Mouse (Mus musculus) midbrain, postnatal 0 days (tissue): ENCODE measurements around the gene Tmem40. TPM values are rescaled to one million over a fixed set of nuclear protein-coding genes. Genes with fewer than 3 reads are reported as not detected.

Experiments
- ATAC-seq: fragments of 200-750 bp; cut with Nextera tagmentation; 2 replicates; pipeline ENCODE4 v1.8.0; 2017; ENCODE audit warnings: moderate number of reproducible peaks, mild to moderate bottlenecking, moderate TSS enrichment, moderate library complexity; ENCODE audit not compliant: low FRiP score
- DNase-seq: peaks from one replicate; pipeline ENCODE4 v3.0.0-alpha.2; 2015; ENCODE audit warnings: low spot score
- H3K27ac ChIP-seq: fragments of 300-500 bp; sonication (generic); 2 replicates; pipeline ENCODE4 v1.5.1; 2014; ENCODE audit warnings: low read depth, mild to moderate bottlenecking, low read length, mixed read lengths
- H3K27me3 ChIP-seq: fragments of 300-500 bp; sonication (generic); 2 replicates; pipeline ENCODE4 v1.6.1; 2014; ENCODE audit warnings: low read length, control low read depth, mixed read lengths; ENCODE audit not compliant: insufficient read depth
- H3K36me3 ChIP-seq: fragments of 300-500 bp; sonication (generic); 2 replicates; pipeline ENCODE4 v1.6.1; 2014; ENCODE audit warnings: low read length, control low read depth, mixed read lengths; ENCODE audit not compliant: insufficient read depth
- H3K4me1 ChIP-seq: fragments of 300-500 bp; sonication (generic); 2 replicates; pipeline ENCODE4 v1.6.1; 2014; ENCODE audit warnings: mild to moderate bottlenecking, control low read depth, antibody characterized with exemption, low read length, mixed read lengths; ENCODE audit not compliant: insufficient read depth
- H3K4me2 ChIP-seq: fragments of 300-500 bp; sonication (generic); 2 replicates; pipeline ENCODE4 v1.6.1; 2014; ENCODE audit warnings: low read depth, mild to moderate bottlenecking, low read length, mixed read lengths; ENCODE audit not compliant: poor library complexity, severe bottlenecking
- H3K4me3 ChIP-seq: fragments of 300-500 bp; sonication (generic); 2 replicates; pipeline ENCODE4 v1.5.1; 2014; ENCODE audit warnings: low read depth, mild to moderate bottlenecking, low read length, moderate library complexity
- H3K9ac ChIP-seq: fragments of 300-500 bp; sonication (generic); replicated peaks from 2 replicates; pipeline ENCODE4 v1.6.1; 2014; ENCODE audit warnings: mild to moderate bottlenecking, low read length, moderate library complexity, mixed read lengths; ENCODE audit not compliant: poor library complexity, severe bottlenecking
- H3K9me3 ChIP-seq: fragments of 300-500 bp; sonication (generic); 2 replicates; pipeline ENCODE4 v1.6.1; 2016; ENCODE audit warnings: low read length, control low read depth
- CTCF ChIP-seq: IDR thresholded peaks from 2 replicates; pipeline ENCODE4 v1.5.1; 2016; ENCODE audit warnings: antibody characterized with exemption, mild to moderate bottlenecking
- WGBS: fragments of 180-500 bp; shearing (Covaris S2); extraction: QIAGEN DNeasy Blood & Tissue Kit; methylation state at CpG from one replicate; pipeline ENCODE4 v1.1.7; 2014; 5-methylcytosine and 5-hydroxymethylcytosine counted together
- polyA plus RNA-seq: library from polyadenylated mRNA; unstranded; fragments of >200 nt; fragmentation: Nextera tagmentation; extraction: Ambion mirVana; gene quantifications from 2 replicates; pipeline ENCODE4 v1.2.1, GENCODE M21; 2015
- total RNA-seq: library from RNA; depleted of rRNA; stranded (reverse); fragments of >200 nt; gene quantifications from 2 replicates; pipeline ENCODE4 v1.2.3, GENCODE M21; 2014

Gene Tmem40
- total and polyA plus RNA-seq, 2 experiments from 2014 or later: 0.99 to 1.5 TPM

DNA sequence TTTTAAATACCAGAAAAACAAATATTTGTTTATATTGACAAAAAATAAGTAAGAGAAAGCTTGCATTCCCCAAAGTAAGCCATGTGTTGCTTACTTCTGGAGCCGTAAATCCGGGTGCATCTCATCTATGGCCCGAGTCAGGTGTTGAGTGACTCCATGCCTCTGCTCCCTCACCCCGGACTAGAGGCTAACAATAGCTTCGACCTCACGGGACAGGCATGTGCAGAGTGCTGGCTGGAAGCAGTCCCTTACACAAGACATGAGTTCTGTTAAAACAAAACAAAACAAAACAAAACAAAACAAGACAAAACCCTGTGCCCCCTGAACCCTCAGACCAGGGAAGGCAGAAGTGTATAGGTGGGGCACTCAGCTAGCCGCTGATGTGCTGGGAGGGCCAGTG, 67.1 kb downstream of the Tmem40 start:
- H3K4me1 ChIP-seq: 0 out of 2 replicates have a peak, but pooled peaks cover 6% of the 10 kb centered on the region
- no peak overlapping the region for H3K27ac ChIP-seq
- no peaks in the 10 kb centered on the region for H3K27me3 ChIP-seq
- no peak overlapping the region for H3K4me2 ChIP-seq
- DNase-seq (no peak), ATAC-seq (no peak)
- H3K36me3 ChIP-seq: no peaks in the 10 kb centered on the region
- H3K4me3 ChIP-seq: no peak overlapping the region
- TF ChIP-seq CTCF: no peak
- no peak overlapping the region for H3K9ac ChIP-seq
- no peaks in the 10 kb centered on the region for H3K9me3 ChIP-seq
- 51% methylated on average over 7 of the region's 7 CpGs for WGBS

DNA sequence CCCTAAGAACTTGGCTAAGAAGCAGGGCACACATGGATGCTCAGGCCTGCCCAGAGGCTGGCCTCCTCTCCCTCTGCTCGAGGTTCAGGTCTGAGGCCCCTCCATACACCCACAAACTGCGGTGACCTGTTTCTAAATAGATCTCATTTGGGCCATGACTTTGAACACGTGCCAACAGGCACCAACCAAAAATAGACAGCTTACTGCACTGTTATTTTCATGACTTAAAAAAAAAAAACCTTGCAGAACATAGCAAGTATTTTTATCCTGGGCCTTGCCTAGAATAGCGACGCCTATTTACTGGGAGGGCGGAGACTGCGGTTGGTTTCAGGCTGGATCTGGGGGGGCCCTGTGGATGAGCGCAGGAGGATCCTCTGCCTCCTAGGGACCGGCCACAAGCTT, 67.8 kb downstream of the Tmem40 start:
- Histone ChIP-seq H3K27ac (no peak overlapping the region), H3K4me3 (no peak overlapping the region), H3K4me1 (0 out of 2 replicates have a peak, but pooled peaks cover 6% of the 10 kb centered on the region), H3K4me2 (no peak overlapping the region), H3K36me3 (no peaks in the 10 kb centered on the region), H3K27me3 (no peaks in the 10 kb centered on the region), H3K9me3 (no peaks in the 10 kb centered on the region), H3K9ac (no peak overlapping the region)
- no peak for DNase-seq
- WGBS: 49% methylated on average over 9 of the region's 9 CpGs
- ATAC-seq: no peak
- TF ChIP-seq CTCF: no peak

DNA sequence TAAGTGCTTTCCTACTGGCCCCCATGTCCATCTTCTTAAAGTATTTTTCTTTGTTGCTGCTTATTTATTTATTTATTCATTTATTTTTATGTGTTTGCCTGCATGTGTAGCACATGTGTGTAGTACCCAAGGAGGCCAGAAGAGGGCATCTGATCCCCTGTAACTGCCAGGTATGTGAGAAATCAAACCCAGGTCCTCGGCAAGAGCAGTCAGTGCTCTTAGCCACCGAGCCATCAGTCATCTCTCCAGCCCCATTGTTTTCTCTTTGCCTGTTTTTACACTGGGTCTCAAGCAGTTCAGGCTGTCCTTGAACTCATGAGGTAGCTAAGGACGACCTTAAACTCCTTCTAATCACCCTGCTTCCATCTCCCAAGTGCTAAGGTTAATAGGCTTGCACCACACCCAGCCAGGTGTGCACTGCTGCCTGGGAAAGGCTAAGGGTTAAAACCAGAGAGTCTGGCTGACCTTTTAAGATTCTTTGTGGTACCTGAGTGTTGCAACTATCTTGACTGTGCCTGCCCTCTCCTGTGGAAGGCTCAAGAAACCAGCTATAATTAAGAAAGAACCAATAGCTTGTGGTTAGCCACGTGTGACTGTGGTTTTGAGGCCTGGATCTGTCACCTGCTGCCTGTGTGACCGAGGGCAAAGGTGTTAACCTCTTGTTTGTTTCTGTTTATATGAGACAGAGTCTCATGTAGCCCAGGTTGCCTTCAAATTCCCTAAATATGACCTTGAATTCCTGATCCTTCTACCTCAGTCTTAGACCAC, 69.1 kb downstream of the Tmem40 start:
- H3K4me1 ChIP-seq: 0 out of 2 replicates have a peak, but pooled peaks cover 6% of the 10 kb centered on the region
- no peak overlapping the region for H3K4me3 ChIP-seq
- ATAC-seq (no peak), DNase-seq (no peak)
- no peaks in the 10 kb centered on the region for H3K36me3 ChIP-seq
- peak; percentile 52 for TF ChIP-seq CTCF
- no peaks in the 10 kb centered on the region for H3K27me3 ChIP-seq
- H3K9ac ChIP-seq: no peak overlapping the region
- H3K9me3 ChIP-seq: no peaks in the 10 kb centered on the region
- WGBS: 67% methylated on average over 5 of the region's 5 CpGs
- H3K4me2 ChIP-seq: no peak overlapping the region
- H3K27ac ChIP-seq: no peak overlapping the region

DNA sequence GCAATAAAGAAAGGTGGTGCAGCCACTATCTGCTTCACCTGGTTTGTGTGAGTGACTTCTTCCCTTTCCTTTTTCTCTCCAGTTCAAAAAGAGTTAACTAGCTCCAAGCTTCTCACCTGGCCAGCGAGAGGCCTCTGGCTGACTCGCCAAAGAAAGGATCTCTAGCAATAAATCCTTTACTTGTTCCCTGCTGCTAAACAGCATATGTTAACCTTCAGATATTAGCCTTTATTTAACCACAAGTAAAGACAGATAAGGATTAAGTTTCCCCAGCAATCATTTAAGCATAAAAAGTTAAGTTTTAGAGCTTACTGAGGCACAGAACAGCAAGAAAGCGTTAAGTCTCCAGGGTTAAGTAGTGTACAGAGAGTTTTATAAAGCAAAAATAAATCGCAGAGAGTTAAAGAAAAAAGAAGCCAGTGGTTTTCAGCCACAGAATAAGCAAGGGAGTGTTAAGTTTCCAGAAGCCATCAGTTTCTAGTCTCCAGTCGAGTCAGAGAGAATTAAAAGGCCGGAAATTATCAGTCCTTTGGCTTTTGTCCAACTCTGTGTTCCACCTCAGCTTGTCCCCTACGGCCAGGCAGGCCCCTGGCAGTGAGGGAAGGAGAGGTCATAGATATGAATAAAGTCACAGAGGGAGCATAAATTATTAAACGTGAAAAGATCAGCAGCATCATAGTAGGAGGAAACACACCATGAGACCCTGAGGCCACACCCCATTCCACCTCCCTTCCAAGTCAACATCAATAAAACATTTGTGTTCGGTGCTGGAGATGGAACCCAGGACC, 69.9 kb downstream of the Tmem40 start:
- Histone ChIP-seq H3K4me1 (no peaks in the 10 kb centered on the region), H3K27me3 (no peaks in the 10 kb centered on the region), H3K4me2 (no peak overlapping the region), H3K9ac (no peak overlapping the region), H3K36me3 (no peaks in the 10 kb centered on the region), H3K4me3 (no peak overlapping the region), H3K27ac (no peak overlapping the region), H3K9me3 (no peaks in the 10 kb centered on the region)
- ATAC-seq: no peak
- no peak for TF ChIP-seq CTCF
- no peak for DNase-seq
- 64% methylated on average over 9 of the region's 9 CpGs for WGBS

- no peak overlapping the region for H3K27ac ChIP-seq
- no peaks in the 10 kb centered on the region for H3K36me3 ChIP-seq
- 98% methylated on average over 4 of the region's 4 CpGs for WGBS
- ATAC-seq: no peak
- H3K9me3 ChIP-seq: no peaks in the 10 kb centered on the region
- no peak overlapping the region for H3K4me3 ChIP-seq
- no peak overlapping the region for H3K9ac ChIP-seq
- DNase-seq: no peak
- no peaks in the 10 kb centered on the region for H3K27me3 ChIP-seq
- no peak for TF ChIP-seq CTCF
- no peak overlapping the region for H3K4me2 ChIP-seq
- no peaks in the 10 kb centered on the region for H3K4me1 ChIP-seq
These were observed 72.1 kb downstream of the Tmem40 start for GRCm38 (mm10) chr6:115690105-115690504.

- Histone ChIP-seq H3K4me1 (no peaks in the 10 kb centered on the region), H3K9me3 (no peaks in the 10 kb centered on the region), H3K4me2 (no peak overlapping the region), H3K36me3 (no peaks in the 10 kb centered on the region), H3K4me3 (no peak overlapping the region), H3K27me3 (no peaks in the 10 kb centered on the region), H3K27ac (no peak overlapping the region), H3K9ac (no peak overlapping the region)
- ATAC-seq: no peak
- no peak for TF ChIP-seq CTCF
- DNase-seq: no peak
- WGBS: 92% methylated on average over 4 of the region's 4 CpGs
These were observed 73.6 kb downstream of the Tmem40 start for GRCm38 (mm10) chr6:115688589-115688988.
